Mouse (Mus musculus) frontal cortex, postnatal 14 days (tissue): ENCODE measurements around the gene C1rl.
"Not testable (repeated sequence)": the region's sequence is repeated elsewhere in the genome, so short reads cannot be mapped to it uniquely, and the experiment has no call there.

Experiments
- DNase-seq, 2 experiments: peaks; one replicate each; pipeline ENCODE4 v3.0.0; 2022; ENCODE audit warnings: low spot score in 2 of 2

Gene C1rl

DNA sequence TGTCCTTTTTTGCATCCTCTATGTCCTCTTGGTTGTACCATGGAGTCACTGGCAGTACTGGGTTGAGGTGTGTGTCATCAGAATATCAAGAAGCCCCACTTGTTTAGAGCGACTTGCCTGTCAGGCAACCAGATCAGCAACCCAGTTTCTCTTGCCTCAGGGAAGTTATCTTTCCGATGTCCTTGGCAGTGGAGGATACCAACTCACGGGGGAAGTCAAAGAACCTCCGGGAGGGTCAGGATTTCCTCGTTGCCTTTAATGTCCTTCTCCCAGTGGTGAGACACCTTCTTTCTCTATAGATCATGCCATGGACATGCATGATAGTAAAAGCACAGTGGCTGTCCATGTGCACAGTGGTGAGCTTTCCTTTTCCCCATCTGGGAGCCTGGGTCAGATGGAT, 9.1 kb downstream of the C1rl start:
- no peak for DNase-seq

DNA sequence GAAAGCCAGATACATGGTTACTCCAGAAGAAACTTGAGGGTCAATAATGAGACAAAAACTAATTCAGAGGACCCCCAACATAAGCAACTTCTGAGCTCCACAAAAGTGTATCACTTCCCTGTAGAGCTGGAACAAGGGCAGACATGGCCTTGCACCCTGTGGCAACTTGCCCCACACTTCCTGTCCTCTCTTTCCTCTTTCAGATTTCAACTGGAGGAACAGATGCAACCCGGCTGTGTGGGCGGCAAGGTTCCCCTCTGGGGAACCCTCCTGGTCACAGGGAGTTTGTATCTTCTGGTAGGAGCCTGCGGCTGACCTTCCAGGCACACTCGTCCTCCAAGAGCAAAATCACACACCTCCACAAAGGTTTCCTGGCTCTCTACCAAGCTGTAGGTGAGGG, 12.1 kb downstream of the C1rl start:
- DNase-seq: no peak

DNA sequence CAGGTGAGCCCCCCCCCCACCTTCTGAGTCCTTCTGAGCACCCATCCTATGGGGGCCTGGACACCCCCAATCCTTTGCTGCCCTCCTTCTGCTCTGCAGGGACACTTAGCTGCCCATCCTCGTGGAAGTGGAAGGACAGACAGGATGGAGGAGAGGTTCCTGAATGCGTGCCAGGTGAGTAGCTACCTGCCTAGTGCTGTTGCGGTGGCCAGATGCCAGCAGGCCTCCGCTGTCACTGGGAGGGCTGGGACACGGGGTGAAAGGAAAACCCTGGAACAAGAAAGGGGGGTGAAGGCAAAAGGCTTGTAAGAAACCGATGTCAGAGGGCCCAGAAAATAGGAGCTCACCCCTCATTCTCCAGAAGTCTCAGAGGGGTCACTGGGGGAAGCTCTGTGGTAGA, 14.1 kb downstream of the C1rl start:
- no peak for DNase-seq

GRCm38 (mm10) chr6:124508292-124508691, 15.4 kb downstream of the C1rl start:
- DNase-seq: no peak

- DNase-seq: not testable (repeated sequence)
Observed at GRCm38 (mm10) chr6:124509192-124509591, 16.3 kb downstream of the C1rl start.

DNA sequence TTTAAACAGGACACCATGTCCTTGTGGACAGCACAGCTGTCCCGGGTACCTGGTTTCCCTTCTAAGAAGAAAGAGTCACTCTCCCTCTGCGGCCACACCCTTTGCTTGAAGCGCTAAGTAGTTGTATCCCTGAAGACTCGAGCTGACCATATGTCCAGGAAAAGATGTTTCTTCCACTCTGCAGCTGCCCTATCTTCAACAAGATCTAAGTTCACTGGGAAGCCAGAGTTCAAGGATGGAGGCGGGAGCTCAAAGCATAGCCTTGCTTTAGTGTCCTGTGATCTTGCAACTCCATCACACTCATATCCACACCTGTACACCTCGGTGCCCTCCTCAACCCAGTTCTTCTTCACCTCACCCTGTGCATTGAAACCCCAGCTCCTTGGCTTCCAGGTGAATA, 19.0 kb downstream of the C1rl start:
- no peak for DNase-seq

GRCm38 (mm10) chr6:124512355-124512836, 19.5 kb downstream of the C1rl start, which contains the start of gene C1ra:
TSS of gene C1ra (plus strand) at chr6:124512405.
- DNase-seq: peak in 1 of 2 experiments; percentile 55

DNA sequence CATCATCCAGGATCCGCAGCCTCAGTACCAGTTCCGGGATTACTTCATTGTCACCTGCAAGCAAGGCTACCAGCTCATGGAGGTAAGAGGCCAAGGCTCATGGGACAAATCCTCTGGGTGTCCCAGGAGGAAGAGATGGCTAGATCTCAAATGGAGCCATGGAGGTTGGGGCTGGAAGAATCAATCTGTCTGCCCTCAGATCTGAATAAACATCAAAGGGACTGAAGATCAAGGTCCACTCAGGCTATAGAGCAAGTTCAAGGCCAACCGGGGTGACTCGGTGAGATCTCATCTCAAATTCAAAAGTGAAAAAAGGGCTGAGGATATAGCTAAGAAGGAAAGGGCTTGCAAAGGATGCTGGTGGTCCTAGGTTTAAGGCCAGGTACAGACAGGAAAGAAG, 24.8 kb downstream of the C1rl start:
- DNase-seq: not testable (repeated sequence)

DNA sequence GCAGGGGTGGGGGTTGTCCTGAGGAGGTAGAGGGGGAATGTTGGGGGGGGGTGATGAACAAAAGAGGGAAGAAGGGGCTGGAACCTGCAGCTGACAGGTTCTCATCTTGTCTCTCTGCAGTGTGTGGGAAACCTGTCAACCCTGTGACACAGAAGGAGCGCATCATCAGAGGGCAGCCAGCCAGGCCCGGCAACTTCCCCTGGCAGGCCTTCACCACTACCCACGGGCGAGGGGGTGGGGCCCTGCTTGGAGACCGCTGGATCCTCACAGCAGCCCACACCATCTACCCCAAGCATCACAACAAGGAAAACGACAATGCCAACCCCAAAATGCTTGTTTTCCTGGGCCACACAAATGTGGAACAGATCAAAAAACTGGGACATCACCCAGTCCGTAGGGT, 29.2 kb downstream of the C1rl start:
- DNase-seq: not testable (repeated sequence)

GRCm38 (mm10) chr6:124527881-124528280, 35.0 kb downstream of the C1rl start:
- DNase-seq: no peak

DNA sequence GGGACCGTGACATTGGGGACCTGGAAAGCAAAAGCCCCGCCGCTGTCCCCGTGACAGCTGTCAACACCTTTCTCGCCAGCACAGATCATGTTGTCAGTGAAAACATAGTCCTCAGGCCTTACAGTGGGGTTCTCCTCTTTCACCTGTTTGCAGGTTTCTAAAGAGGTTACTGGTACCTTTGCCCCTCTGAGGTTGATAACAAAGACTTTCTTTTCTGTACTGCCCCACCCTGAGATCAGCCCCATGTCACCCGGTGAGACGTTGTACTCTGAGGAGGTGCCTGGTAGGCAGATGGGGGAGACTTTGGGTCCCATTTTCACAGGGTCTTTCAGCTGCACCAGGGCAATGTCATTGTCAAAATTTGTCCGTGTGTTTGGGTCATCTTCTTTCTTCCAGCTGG, 38.2 kb downstream of the C1rl start:
- DNase-seq: no peak

GRCm38 (mm10) chr6:124536125-124536829, 43.4 kb downstream of the C1rl start:
- not testable (repeated sequence) for DNase-seq

DNA sequence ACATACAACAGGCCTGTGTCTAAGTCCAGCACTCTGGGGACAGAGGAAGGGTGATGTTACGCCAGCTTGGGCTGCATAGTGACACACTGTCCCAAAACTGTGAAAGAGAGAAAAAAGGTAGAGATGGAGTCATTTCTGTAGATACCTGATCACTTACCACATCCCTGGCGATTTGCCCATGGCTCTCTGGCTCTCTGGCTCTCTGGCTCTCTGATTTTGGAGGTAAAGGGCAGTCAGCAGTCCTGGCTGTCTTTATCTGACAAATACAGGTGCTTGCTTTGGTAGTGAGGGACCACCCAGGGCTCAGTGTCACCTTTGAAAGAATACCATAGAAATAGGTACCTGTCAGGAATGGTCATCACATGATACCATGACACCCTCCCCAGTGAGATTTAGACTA, 48.3 kb downstream of the C1rl start:
- not testable (repeated sequence) for DNase-seq

- DNase-seq: peak in 1 of 2 experiments; percentile 38
Observed at GRCm38 (mm10) chr6:124542284-124542683, 49.4 kb downstream of the C1rl start, which contains the start of gene C1s1. TSS of gene C1s1 (minus strand) at chr6:124542359.

- DNase-seq: peak in 1 of 2 experiments; percentile 7
Observed at GRCm38 (mm10) chr6:124544466-124544865, 51.6 kb downstream of the C1rl start.

DNA sequence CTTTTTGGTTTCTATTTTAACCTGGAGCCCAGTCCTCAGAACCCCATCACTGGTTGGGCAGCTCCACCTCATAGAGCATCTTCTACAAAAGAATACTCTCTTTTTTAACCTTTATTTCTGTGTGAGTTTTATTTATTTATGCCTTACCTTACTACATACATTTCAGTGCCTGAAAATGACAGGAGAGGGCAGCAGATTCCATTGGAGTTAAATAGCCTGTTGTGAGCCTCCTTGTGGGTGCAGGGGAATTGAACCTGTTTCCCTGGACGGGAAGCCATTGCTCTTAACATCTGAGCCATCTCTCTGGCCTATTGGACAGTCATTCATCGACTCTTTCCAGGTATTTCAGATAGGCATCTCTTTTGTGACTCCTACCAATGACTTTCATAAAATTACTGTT, 52.5 kb downstream of the C1rl start:
- no peak for DNase-seq

GRCm38 (mm10) chr6:124547979-124548378, 55.1 kb downstream of the C1rl start:
- not testable (repeated sequence) for DNase-seq

DNA sequence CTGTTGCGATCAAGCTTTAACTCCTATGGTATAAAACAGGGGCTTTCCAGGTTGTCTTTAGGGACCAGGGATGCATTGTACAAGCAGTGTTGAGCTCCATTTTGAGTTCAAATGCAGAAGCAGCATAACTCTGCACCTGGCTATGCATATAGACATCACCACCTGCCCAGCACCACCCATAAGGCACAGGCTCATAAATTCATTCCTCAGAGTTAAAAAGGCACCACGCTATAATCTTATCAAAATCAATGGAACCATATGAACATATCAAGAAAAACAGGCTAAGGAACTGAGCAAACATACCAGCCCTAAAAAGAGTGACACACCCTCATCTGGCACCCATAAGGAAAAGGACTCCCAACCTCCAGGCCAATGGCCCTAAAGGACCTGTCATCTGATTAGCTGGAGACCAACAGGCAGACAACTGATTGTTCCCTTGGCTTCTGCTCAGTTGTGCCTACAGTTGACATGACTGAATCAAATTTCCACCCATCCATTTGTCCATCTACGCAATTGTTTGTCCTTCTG, 56.2 kb downstream of the C1rl start:
- no peak for DNase-seq

DNA sequence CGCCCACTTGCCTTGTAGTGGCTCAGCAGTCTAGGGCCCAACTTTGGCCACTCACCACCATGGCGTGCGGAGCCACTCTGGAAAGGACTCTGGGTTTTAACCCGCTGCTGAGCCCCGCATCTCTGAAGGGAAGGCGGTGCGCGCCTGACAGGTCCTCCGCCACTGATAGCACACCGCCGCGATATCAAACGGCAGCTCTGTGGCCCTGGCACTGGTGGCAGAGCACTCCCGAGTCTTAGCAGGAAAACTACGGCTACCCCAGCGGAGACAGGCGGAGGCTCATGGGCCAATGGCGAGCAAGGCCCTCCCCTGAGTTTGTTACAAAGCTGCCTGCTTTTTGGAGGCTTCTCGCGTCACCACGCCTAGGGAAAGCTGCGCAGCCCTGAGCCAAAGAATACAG, 59.9 kb downstream of the C1rl start:
- no peak for DNase-seq

- not testable (repeated sequence) for DNase-seq
Observed at GRCm38 (mm10) chr6:124555956-124556355, 63.0 kb downstream of the C1rl start.
